Mouse (Mus musculus) CH12.LX (cell line): ENCODE results near the gene Hsd17b7. TPM values are rescaled to one million over a fixed set of nuclear protein-coding genes. Genes with fewer than 3 reads are reported as not detected.

ENCODE experiments used
- DNase-seq: peaks from one replicate; pipeline ENCODE4 v3.0.0-alpha.2; 2013; ENCODE audit errors: extremely low read depth
- H3K27ac ChIP-seq: 2 replicates; pipeline ENCODE4 v1.5.1; 2012; ENCODE audit warnings: low read depth, mild to moderate bottlenecking, control low read depth, moderate library complexity; ENCODE audit not compliant: insufficient read depth
- H3K27me3 ChIP-seq: replicated peaks from 2 replicates; pipeline ENCODE3; 2012; ENCODE audit warnings: inconsistent platforms
- H3K36me3 ChIP-seq, 2 experiments: replicated peaks in 1 of 2; 2 replicates each; pipeline versions ENCODE3 to v1.6.1; 2012; ENCODE audit warnings: inconsistent platforms in 1 of 2, low read length in 1 of 2, mild to moderate bottlenecking in 1 of 2, mixed read lengths in 1 of 2, moderate library complexity in 1 of 2; ENCODE audit not compliant: control insufficient read depth in 1 of 2, insufficient read depth in 1 of 2
- H3K4me1 ChIP-seq, 2 experiments: 2 replicates each; pipeline ENCODE4 v1.6.1; 2012; ENCODE audit warnings: inconsistent platforms in 1 of 2, moderate library complexity in 1 of 2; ENCODE audit not compliant: insufficient read depth in 2 of 2, control insufficient read depth in 1 of 2
- H3K4me2 ChIP-seq: 2 replicates; pipeline ENCODE4 v1.6.1; 2012; ENCODE audit warnings: low read depth, mild to moderate bottlenecking, control low read depth; ENCODE audit not compliant: poor library complexity, insufficient read depth, severe bottlenecking
- H3K4me3 ChIP-seq, 3 experiments: fragments of 150-350 bp in 1 of 3; sonication (generic) in 1 of 3; replicated peaks in 1 of 3; 2 replicates each; pipeline versions ENCODE3 to v1.5.1; 2011 to 2012; ENCODE audit warnings: low read depth in 2 of 3, low read length in 2 of 3, mild to moderate bottlenecking in 2 of 3, moderate library complexity in 2 of 3, control low read depth in 1 of 3, improper control_type of control experiment in 1 of 3, inconsistent platforms in 1 of 3, mixed read lengths in 1 of 3; ENCODE audit not compliant: poor library complexity in 1 of 3
- H3K79me2 ChIP-seq: replicated peaks from 2 replicates; pipeline ENCODE4 v1.6.1; 2012; ENCODE audit warnings: mild to moderate bottlenecking, moderate library complexity; ENCODE audit not compliant: control insufficient read depth, poor library complexity, insufficient read depth, severe bottlenecking; ENCODE audit errors: extremely low read depth
- H3K9ac ChIP-seq: 2 replicates; pipeline ENCODE4 v1.6.1; 2012; ENCODE audit warnings: low read depth, mild to moderate bottlenecking, control low read depth, moderate library complexity; ENCODE audit not compliant: insufficient read depth
- H3K9me3 ChIP-seq: replicated peaks from 2 replicates; pipeline ENCODE3; 2012; ENCODE audit warnings: low read length, inconsistent platforms, mixed read lengths
- BHLHE40 ChIP-seq: IDR thresholded peaks from 2 replicates; pipeline ENCODE4 v1.6.1; 2011; ENCODE audit warnings: mild to moderate bottlenecking, low read depth, low read length, improper control_type of control experiment
- CTCF ChIP-seq, 2 experiments: IDR thresholded peaks in 1 of 2; conservative IDR thresholded peaks in 1 of 2; 2 replicates each; pipeline ENCODE4 v1.5.1; 2011 to 2012; ENCODE audit warnings: low read depth in 2 of 2, low read length in 2 of 2, improper control_type of control experiment in 1 of 2, inconsistent platforms in 1 of 2, mild to moderate bottlenecking in 1 of 2, moderate library complexity in 1 of 2
- ETS1 ChIP-seq: conservative IDR thresholded peaks from 2 replicates; pipeline ENCODE4 v1.6.1; 2012; ENCODE audit warnings: low read depth, mild to moderate bottlenecking, inconsistent platforms, low read length, improper control_type of control experiment, moderate library complexity
- IRF4 ChIP-seq: IDR thresholded peaks from 2 replicates; pipeline ENCODE4 v1.6.1; 2014; ENCODE audit warnings: low read depth, mild to moderate bottlenecking, inconsistent platforms, low read length, improper control_type of control experiment
- MAFK ChIP-seq: IDR thresholded peaks from 2 replicates; pipeline ENCODE4 v1.6.1; 2011; ENCODE audit warnings: low read length, improper control_type of control experiment; ENCODE audit not compliant: insufficient replicate concordance
- MEF2A ChIP-seq: IDR thresholded peaks from 2 replicates; pipeline ENCODE4 v1.6.1; 2014; ENCODE audit warnings: low read depth, mild to moderate bottlenecking, inconsistent platforms, low read length, improper control_type of control experiment, borderline replicate concordance
- MYC ChIP-seq: IDR thresholded peaks from 2 replicates; pipeline ENCODE4 v1.6.1; 2011; ENCODE audit warnings: low read depth, mild to moderate bottlenecking, improper control_type of control experiment, low read length
- NELFE ChIP-seq: IDR thresholded peaks from 2 replicates; pipeline ENCODE4 v1.6.1; 2011; ENCODE audit warnings: low read depth, low read length, improper control_type of control experiment
- POLR2AphosphoS2 ChIP-seq: IDR thresholded peaks from 2 replicates; pipeline ENCODE4 v1.6.1; 2011; ENCODE audit warnings: low read depth, low read length, improper control_type of control experiment
- RAD21 ChIP-seq: IDR thresholded peaks from 2 replicates; pipeline ENCODE4 v1.6.1; 2011; ENCODE audit warnings: low read depth, mild to moderate bottlenecking, low read length, improper control_type of control experiment, moderate library complexity
- RCOR1 ChIP-seq: conservative IDR thresholded peaks from 2 replicates; pipeline ENCODE4 v1.6.1; 2012; ENCODE audit warnings: low read depth, mild to moderate bottlenecking, inconsistent platforms, low read length, improper control_type of control experiment
- SIN3A ChIP-seq: IDR thresholded peaks from 2 replicates; pipeline ENCODE4 v1.6.1; 2012; ENCODE audit warnings: low read length, improper control_type of control experiment, inconsistent platforms
- SMC3 ChIP-seq: IDR thresholded peaks from 2 replicates; pipeline ENCODE4 v1.6.1; 2011; ENCODE audit warnings: low read depth, low read length, improper control_type of control experiment
- USF2 ChIP-seq: conservative IDR thresholded peaks from 2 replicates; pipeline ENCODE4 v1.6.1; 2011; ENCODE audit warnings: low read depth, low read length, improper control_type of control experiment
- dilution Hi-C: fragments of 300-500 bp; cut with MboI; formaldehyde crosslinking; loops from 2 replicates; pipeline ENCODE4 v1.14.3; 2020; ENCODE audit warnings: low sequenced_read_pairs; ENCODE audit not compliant: extremely low pct_unique_long_range_greater_than_20kb, extremely low pct_ligation_motif_present
- in situ Hi-C: fragments of 300-500 bp; cut with MboI; formaldehyde crosslinking; loops from 3 replicates; pipeline ENCODE4 v1.14.3; 2019; ENCODE audit warnings: low sequenced_read_pairs, low pct_ligation_motif_present, low pct_unique_long_range_greater_than_20kb, mixed read lengths
- polyA plus RNA-seq: library from polyadenylated mRNA; unstranded; fragments of >175 nt; gene quantifications from 2 replicates; pipeline ENCODE4 v1.2.1, GENCODE M21; 2012; ENCODE audit warnings: low read depth; ENCODE audit not compliant: insufficient read length
- total RNA-seq, 2 experiments: library from RNA; depleted of rRNA; stranded (reverse); fragments of 300-350 nt in 1 of 2; fragments of >200 nt in 1 of 2; gene quantifications; 2 replicates each; pipeline ENCODE4 v1.2.3; 2012 to 2014

The Hsd17b7 gene
- total and polyA plus RNA-seq, 3 experiments: 7.5 to 29.7 (median 13.9) TPM

- H3K4me2 ChIP-seq: no peak overlapping the region
- H3K4me3 ChIP-seq: no peak overlapping the region
- no peaks in the 10 kb centered on the region for H3K27me3 ChIP-seq
- H3K9ac ChIP-seq: no peak overlapping the region
- dilution Hi-C loops (no loop called here), in situ Hi-C loops (loop anchor here (10.0 kb wide), 1 partner anchor 186 kb away; no protein-coding TSS in a partner anchor)
- peaks cover 4 to 31% of the 10 kb centered on the region in 2 experiments for H3K36me3 ChIP-seq
- no peaks in the 10 kb centered on the region for H3K4me1 ChIP-seq
- no peak overlapping the region for H3K27ac ChIP-seq
- H3K79me2 ChIP-seq: no peaks in the 10 kb centered on the region
- no peak for TF ChIP-seq MAFK
- DNase-seq: no peak
- peaks cover 2% of the 10 kb centered on the region for H3K9me3 ChIP-seq
Observed at GRCm38 (mm10) chr1:169948866-169949265, 20.2 kb downstream of the Hsd17b7 start.

GRCm38 (mm10) chr1:169948280-169948679 lies 20.8 kb downstream of the Hsd17b7 start:
- peaks cover 4 to 27% of the 10 kb centered on the region in 2 experiments for H3K36me3 ChIP-seq
- dilution Hi-C loops: no loop called here
- H3K4me1 ChIP-seq: no peaks in the 10 kb centered on the region
- H3K79me2 ChIP-seq: no peaks in the 10 kb centered on the region
- H3K4me2 ChIP-seq: no peak overlapping the region
- no peak overlapping the region for H3K27ac ChIP-seq
- TF ChIP-seq MYC: no peak
- TF ChIP-seq NELFE: no peak
- no peak for TF ChIP-seq POLR2AphosphoS2
- no peak for TF ChIP-seq MAFK
- no peak for TF ChIP-seq RCOR1
- TF ChIP-seq IRF4: no peak
- TF ChIP-seq ETS1: no peak
- TF ChIP-seq SIN3A: no peak
- TF ChIP-seq MEF2A: no peak
- in situ Hi-C loops: loop anchor here (10.0 kb wide), 1 partner anchor 187 kb away; no protein-coding TSS in a partner anchor
- no peaks in the 10 kb centered on the region for H3K27me3 ChIP-seq
- H3K9me3 ChIP-seq: peaks cover 2% of the 10 kb centered on the region
- no peak for DNase-seq
- H3K9ac ChIP-seq: no peak overlapping the region
- no peak overlapping the region for H3K4me3 ChIP-seq

GRCm38 (mm10) chr1:169947654-169948053 lies 21.4 kb downstream of the Hsd17b7 start:
- Histone ChIP-seq H3K36me3 (peaks cover 2 to 21% of the 10 kb centered on the region in 2 experiments), H3K9me3 (peaks cover 2% of the 10 kb centered on the region)
- in situ Hi-C loops: loop anchor here (10.0 kb wide), 1 partner anchor 187 kb away; no protein-coding TSS in a partner anchor

More at GRCm38 (mm10) chr1:169947654-169948053, 21.4 kb downstream of the Hsd17b7 start:
- no peak overlapping the region for H3K4me3 ChIP-seq
- no peaks in the 10 kb centered on the region for H3K79me2 ChIP-seq
- H3K27me3 ChIP-seq: no peaks in the 10 kb centered on the region
- DNase-seq: no peak
- no peak overlapping the region for H3K27ac ChIP-seq
- H3K4me2 ChIP-seq: no peak overlapping the region
- H3K4me1 ChIP-seq: no peaks in the 10 kb centered on the region
- peak; percentile 20 for TF ChIP-seq SMC3
- TF ChIP-seq RAD21: peak; percentile 43
- TF ChIP-seq ETS1: no peak
- no peak for TF ChIP-seq BHLHE40
- no peak for TF ChIP-seq NELFE
- peak in 1 of 2 experiments; percentile 58; a peak in 2 of 4 replicates for TF ChIP-seq CTCF (conservative IDR thresholded peaks at IDR 0.05 in 1 of 2, IDR thresholded peaks at IDR 0.05 in 1 of 2; ENCODE audit: low read depth in 2 of 2, low read length in 2 of 2)
- TF ChIP-seq MAFK: no peak
- TF ChIP-seq USF2: no peak
- no peak overlapping the region for H3K9ac ChIP-seq
- dilution Hi-C loops: no loop called here
